Mouse (Mus musculus) urinary bladder, postnatal 4 days (tissue): Measurements from ENCODE around the gene Akap8l.

ENCODE experiments used
- DNase-seq, 2 experiments: peaks; one replicate each; pipeline ENCODE4 v3.0.0; 2021 to 2022; ENCODE audit warnings: low spot score in 2 of 2

Akap8l gene

DNA sequence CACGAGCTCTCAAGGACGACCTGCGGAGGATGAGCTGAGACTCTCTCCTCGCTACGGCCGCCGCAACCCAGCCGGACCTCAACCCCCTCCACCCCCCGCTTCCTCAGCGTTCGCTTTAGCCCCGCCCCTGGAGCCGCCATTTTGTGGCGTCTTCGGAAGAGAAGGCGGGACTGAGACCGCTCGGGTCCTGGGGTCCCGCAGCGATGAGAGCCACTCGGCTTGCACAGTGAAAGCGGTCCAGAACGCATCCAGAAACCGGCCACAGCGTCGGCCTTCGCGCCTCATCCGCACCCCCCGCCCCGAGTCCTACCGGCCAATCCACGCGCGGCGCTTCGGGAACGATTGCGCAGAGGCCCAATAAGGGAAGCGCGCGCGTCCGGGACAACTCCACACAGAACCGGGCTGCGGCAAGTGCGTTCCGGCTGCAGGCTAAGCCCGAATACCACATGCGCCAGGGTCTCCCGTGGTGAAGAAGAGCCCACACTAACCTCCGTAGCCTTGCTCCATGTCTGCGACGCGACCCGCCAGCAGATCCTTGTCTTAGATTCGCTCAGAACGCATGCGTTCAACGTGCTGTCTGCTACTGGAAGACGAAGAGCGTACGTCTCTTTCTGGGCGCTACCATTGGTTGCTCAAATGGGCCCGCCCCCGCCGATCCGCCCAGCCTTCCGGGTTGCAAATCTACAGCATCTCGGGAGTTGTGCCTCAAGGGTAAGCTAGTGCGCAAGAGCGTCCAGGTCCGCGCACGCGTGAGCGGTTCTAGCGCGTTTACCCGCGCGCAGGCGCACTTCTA, 29.6 kb downstream of the Akap8l start, which contains the start of gene Akap8:
Akap8 (minus strand) TSS at position 642 of the 793 bp plus-strand sequence.
- DNase-seq: peak; percentile 96 to 97

DNA sequence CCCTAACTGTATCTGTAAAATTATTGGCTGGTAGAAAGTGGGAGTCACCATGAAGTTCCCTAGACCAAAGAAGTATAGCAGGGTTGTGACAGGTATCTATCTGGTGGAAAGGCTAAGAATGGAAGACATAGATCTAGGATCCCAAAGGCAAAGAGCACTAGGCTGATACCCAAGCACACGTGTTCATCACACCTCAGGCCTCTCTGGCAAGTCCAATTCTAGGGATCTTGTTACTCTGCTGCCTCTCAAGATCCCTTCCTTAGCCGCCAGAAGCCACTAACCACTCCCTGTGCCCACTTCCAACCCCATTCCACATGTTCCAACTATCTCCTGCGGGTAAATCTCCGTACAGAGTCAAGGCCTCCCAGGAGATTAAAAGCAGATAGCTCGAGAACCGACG, 30.5 kb downstream of the Akap8l start:
- DNase-seq: no peak

DNA sequence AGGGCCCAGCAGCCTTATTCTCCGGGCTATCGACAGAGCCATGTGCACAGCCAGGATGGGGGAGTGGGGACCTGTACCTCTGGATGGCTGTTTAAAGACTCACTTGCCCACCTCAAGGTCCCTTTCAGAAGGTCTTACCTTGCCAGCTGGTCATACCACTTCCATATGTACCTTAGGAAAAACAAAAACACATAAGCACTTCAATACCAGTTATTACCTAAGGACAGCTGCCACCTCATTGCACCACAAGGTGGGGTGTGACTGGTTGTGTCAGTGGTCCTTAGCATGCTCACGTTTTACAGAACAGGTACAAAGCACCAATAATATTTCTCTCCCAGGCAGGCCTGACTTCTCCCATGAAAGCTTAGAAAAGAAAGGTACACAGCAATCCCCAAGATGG, 32.7 kb downstream of the Akap8l start:
- DNase-seq: no peak

DNA sequence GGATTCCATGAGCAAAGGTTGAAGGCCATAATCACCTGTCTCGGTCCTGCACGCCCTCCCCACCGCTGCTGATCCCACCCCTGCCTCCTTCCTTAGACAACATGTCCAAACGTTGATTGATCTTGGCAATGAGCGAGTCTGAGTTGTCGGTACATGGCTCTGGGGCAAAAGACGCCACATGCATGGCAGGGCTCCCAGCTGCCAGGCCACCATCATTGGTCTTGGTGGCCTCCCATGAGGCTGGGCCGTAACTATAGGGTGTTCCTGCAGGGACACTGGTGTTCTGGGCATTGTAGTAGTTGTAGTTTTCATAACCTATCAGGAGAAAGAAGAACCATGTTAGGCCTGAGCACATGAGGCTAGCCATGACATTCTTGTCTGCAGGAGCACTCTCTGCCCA, 33.4 kb downstream of the Akap8l start:
- no peak for DNase-seq

DNA sequence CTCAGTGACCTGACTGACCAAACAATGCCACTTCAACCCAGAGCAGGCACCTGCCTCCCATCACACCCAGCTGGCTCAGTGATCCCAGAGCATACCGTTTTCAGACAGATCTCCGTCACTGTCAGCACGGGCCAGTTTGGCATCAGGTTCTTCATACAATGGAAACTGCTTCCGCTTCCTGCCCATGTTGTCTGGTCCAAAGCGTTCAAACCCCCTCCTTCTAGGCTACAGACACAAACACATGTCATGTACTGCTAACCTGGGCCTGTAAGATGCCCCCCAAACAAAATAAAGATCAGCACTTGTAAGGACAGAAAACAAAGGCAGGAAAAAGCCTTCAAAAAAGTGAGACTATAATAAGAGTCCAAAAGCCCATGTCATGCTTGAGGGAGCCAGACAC, 34.8 kb downstream of the Akap8l start:
- no peak for DNase-seq

DNA sequence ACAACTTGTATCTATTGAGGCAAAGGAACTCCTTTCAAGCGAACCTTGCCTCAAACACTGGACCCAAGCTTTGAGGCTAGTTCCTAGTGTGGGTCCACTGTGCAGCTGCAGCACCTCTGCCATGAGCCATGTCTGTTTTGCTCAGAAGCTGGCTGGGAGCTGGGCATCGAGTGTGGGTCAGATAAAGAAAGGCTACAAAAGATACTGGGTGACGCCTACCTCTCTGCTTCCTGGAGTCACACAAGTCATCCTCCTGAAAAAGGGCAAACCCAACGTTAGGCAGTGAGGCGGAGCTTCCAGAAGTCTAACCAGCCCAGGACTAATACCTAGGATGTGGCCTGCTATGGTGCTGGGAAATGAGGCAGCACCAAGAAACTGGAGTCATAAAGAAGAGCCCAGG, 36.5 kb downstream of the Akap8l start:
- DNase-seq: no peak

DNA sequence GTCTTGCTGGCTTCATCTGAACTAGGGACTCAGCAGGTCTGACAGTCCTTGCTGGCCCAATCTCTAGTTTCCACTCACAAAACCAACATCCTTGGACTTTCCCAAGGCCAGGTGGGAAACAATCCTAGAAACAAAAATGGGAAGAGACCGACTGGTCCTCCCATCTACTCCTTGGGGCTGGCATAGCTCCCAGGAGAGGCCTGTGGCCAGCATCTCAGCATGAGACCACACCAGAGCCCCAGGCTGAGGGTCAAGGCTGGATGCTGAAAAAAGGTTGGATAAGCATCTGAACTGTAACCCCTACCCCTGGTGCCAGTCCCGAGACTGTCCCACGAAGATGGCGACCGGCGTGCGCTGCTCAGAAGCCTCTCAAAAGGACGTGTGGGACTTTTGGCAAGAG, 37.6 kb downstream of the Akap8l start:
- DNase-seq: no peak

DNA sequence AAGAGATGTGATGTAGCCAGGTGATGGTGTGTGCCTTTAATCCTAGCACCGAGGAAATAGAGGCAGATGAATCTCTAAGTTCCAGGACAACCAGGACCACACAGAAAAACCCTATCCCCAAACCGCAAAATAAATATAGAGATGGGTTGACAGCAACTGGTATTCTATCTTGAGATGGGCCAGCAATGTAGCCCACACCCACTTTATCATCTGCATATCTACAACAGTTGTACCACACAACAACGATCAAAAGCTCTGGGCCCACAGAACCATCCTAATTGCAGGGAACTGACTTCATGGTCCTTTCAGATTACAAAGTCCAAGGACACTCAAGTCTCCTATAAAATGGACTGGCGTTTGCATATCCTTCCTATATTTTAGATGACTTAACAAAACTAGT, 42.4 kb downstream of the Akap8l start:
- DNase-seq: no peak

DNA sequence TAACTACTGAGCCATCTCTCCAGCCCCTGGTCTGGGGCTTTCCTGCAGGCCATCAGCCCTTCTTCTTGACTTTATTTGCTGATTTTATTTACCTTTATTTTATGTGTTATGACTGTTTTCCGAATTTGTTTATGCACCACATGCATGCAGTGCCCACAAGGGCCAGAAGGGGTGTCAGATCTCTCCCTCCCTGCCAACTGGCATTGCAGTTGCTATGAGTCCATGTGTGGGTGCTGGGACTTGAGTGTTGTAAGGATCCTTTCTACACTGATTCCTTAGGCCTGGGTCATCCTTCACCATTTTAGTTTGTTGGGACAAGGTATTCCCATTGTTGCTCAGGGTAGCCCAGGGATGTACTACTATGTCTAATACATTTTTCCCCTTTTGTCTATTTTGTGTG, 52.3 kb downstream of the Akap8l start:
- DNase-seq: no peak

DNA sequence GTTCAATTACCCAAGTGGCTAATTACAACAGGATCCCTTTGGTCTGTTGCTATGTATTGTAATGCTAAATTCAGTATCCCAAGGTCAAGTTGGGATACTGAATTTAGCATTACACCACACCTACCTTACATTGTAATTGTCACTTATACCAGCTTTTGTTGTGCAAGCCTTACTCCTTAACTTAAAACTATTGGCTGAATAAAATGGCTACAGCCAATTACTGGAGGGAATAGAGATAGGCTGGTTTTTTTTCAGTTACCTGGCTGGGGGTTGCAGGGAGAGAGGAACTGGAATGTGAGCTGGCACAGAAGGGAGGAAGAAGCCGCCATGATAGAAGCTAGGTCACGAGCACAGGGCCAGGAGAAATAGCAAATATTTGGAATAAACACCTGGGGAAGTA, 54.5 kb downstream of the Akap8l start:
- DNase-seq: no peak

DNA sequence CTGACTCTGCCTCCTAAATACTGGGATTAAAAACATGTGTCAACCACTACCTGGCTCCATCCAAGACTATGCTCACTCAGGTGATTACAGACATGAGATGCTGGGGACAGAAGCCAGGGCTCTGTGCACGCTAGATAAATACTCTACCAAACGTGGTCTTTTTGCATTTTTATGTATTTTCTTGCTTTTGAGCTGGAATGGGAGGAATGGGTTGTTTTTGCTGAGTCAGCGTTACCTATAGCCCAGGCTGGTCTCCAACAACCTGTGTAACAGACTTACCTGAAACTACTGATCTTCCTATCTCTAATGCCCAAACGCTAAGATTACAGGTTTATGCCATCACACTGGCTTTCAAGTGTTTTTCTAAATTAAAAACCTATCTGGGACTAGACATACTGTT, 55.2 kb downstream of the Akap8l start:
- DNase-seq: no peak

DNA sequence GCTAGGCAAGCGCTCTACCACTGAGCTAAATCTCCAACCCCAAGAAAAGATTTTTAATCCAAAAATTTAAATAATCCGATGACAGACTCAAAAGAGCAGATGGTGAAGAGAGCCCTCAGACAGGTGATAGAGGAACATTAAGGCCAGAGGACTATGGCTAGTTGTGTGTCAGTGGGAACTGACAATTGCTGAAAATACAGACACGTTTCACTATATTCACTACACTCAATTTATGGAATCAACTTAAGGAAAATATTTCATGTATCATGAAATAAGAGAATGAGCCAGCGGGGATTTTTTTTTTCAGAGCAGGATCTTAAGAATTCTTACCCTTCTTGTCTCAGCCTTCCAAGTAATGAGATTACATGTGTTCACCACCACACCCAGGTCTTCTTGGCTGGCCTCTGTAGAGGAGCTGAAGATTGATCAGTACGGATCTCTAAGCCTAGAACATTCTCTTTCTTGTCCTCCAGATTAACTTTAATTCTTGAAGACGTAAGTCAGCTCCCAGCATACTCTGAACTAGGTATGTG, 65.2 kb downstream of the Akap8l start:
- DNase-seq: no peak

DNA sequence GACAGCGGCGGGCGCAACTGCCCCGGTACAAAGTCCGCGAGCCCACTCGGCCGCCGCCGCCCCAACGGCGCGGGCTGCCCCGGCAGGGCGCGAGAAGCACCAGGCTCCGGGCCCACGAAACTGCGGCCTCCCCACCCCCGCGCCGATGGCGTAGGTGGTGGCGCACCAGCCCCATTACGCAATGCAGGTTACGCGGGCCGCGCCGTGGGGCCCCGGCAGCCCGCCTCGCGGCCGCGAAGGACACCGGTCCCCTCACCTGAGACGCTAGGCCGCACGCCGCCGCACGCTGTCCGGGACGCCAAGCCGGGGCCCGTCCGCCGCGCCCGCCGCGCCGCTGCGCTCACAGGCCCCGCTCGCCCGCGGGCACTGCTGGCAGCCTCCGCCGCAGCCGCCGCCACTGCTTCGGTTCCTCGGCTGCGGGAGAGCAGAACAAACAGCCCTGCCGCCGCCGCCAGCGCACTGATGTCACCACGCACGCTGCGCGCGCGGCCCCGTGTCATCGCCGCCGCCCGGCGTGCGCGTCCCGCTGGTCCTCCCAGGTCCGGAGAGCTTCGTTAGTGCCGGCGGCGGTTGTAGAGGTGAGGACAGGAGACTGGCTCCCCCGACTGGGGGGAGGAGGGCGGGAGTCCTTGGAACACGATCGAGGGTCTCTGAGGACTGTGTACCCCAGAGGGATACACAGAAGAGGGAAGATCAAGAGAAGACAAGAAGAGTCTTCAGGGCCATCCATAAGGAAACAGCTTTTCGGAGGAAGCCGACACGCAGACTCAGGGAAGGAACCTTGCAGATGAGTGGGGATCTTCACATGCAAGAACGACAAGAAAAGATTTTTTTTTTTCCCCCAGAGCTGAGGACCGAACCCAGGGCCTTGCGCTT, 65.9 kb downstream of the Akap8l start, which contains the start of gene Brd4:
Brd4 (minus strand) TSS at position 461 of the 876 bp plus-strand sequence.
- peak; percentile 87 to 88 for DNase-seq

DNA sequence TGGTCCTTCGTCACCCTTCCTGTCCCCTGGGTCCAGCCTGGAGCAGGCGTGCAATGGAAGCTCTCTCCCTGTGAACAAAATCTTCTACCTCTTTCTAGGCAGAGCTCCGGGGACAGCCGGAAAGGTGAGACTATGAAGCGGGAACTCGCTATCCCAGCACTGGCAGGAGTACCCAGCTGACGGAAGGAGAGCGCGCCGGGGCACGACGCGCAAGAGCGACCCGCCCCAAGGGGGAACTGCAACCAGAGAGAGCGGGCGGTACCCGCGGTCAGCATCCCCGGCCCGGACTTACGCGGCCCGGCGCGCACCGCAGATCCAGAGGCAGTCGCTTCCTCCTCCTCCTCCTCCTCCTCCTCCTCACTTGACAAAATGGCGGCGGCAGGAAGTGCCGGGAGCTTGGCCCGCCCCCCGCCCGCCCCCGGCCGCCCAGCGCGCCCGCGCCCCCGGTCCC, 66.6 kb downstream of the Akap8l start:
- DNase-seq: peak; percentile 42 to 57

DNA sequence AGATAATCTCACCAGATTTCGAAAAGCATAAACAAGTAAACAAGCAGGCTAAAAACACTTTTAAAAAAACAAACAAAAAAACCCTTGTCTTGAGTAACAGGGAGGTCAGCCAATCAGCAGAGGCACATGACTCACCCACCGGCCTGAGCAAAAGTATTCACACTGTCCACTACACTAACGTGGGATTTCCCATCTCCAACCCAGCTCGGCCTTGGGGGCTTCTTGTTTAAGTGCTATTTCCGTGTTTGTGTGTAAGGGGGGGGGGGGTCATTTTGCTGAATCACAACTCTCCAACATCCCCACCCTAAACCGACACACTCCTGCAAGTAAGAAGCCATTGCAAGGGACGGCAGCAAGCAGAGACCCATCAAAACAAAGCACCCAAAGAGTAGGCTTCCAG, 67.1 kb downstream of the Akap8l start:
- no peak for DNase-seq

DNA sequence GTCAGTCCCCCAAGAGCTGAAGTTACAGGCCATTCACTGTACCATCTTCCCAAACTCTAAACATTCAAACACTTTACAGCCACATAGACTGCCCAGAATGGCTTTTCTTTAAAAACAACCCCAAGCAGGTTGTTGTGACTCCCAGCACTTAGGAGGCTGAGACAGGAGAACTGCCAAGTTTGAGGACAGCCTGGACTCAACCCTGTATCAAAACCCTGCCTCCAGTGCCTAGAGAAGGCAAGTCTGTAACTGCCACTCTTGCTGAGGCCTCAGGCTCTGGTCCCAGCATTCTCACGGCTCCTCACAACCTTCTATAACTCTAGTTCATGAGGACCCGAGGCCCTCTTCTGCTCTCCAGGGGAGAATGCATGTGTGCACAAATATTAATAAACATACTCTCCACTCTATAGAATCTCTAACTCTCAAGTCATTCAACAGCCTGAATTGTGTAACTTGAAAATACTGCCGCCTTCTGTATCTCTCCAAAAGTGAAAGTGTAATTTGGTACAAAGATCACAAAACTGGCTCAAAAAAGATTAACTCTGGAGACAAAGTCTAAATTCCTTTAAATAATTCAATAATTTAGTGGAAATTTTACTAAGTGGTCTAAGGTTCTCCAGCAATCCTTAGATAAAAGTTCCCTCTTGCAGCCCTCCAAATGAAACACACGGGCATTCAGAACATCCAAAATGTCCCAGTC, 68.6 kb downstream of the Akap8l start:
- DNase-seq: no peak

DNA sequence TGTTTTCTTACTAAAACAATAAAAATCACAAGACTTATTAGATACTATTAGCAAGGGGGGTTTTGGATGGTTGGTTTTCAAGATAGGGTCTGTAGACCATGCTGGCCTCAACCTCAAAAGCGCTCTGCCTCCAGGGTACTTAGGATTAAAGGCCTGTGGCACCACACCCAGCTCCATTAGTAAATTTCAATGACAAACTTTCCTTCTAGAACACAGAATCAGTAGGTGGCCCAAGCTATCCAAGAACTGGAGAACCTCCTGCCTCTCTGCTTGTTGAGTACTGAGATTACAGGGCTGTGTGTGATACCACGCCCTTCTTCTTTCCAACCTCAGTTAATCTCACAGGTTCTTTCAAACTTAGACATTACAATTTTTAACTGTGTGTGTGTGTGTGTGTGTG, 69.3 kb downstream of the Akap8l start:
- DNase-seq: no peak

DNA sequence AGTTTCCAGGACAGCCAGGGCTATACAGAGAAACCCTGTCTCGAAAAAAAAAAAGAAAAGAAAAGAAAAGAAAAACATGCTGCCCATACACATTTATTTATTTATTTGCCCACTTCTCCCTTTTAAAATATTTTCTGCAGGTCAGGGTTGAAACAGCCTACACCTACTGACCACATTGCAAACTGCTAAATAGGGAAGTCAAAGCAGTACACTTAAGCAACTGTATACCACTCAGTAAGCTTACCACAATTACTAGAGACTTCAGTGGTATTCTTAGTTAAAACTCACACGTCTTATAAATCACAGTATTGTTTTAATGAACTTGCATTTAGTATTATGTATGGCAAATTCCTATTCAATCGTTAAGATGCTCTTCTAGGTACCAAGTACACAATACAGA, 69.8 kb downstream of the Akap8l start:
- no peak for DNase-seq

DNA sequence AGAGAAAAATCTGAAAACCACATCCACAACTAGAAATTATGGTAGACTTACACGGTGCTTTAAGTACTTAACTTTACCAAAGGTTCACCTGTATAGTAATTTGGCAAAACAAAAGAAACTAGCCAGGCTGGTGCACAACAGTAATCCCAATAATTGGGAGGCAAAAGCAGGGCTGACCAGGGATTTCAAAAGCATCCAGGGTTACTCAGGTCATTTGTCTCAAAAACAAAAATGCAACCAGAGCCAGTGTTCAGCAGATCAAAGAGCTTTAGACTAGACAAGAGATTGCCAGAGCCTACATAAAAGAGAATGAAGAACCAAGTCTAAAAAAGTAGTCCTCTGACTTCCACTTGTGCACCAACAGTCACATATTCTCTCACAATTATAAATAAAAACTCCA, 73.2 kb downstream of the Akap8l start:
- no peak for DNase-seq

DNA sequence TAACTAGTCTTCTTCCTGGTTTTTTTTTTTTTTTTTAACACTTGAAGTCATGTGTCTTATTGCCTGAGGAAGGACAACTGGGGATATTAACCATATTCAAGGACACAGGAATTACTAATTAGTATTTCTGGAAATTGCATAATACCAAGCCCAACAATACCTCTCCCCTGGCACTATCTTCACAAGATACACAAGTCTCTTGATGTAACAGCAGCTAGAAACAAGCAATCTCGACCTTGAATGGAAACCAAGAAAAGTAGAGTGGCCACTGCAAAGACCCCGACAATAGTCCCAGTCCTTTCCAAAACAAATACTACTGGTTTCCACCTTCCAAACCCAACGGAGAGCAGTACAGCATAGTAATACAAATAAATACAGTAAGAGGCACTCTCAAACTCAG, 74.8 kb downstream of the Akap8l start:
- no peak for DNase-seq
